ENCODE assay signal across 9 mouse cellular contexts in genomic region chrX:7421016-7421415, GRCm38 (mm10). TPM values are rescaled to one million over a fixed set of nuclear protein-coding genes. Genes with fewer than 3 reads are reported as not detected.
DNase-seq lines count a peak whose midpoint lies in the region; ATAC-seq lines count a peak whose summit lies in the region.
"Had no signal": no experiment of that assay in that cellular context is flagged by ENCODE, and none has a peak within 500 bp of the region (broad histone marks: within the 10 kb centered on the region; RNA-seq: fewer than 3 reads in every experiment).

No protein-coding gene starts in this region.

- H3K36me3 ChIP-seq in hindbrain, embryonic 12.5 days: no peaks in the 10 kb centered on the region

- no peak overlapping the region for H3K9ac ChIP-seq in hindbrain, embryonic 12.5 days

- peak; percentile 41; the same call in 1 of the 2 replicates for ATAC-seq in hindbrain, embryonic 12.5 days (ENCODE audit: low FRiP score)

- H3K4me1 ChIP-seq in hindbrain, embryonic 12.5 days: no peaks in the 10 kb centered on the region

- 29% methylated on average over 3 of the region's 3 CpGs for WGBS in hindbrain, embryonic 12.5 days

- H3K4me2 ChIP-seq in hindbrain, embryonic 12.5 days (replicated peaks): 0 out of 2 replicates have a peak overlapping the region, but pooled peaks have one; percentile 8

- H3K4me3 ChIP-seq in hindbrain, embryonic 12.5 days: no peak overlapping the region

- DNase-seq in MN1 (ENCODE audit: low spot score): peak; percentile 88
- peak; percentile 42 for DNase-seq in cerebellum, adult 11-12 months
- DNase-seq in frontal cortex, adult 2 months (ENCODE audit: extremely low spot score in 1 of 2, low spot score in 1 of 2): peak; percentile 75 to 90
- DNase-seq in layer of hippocampus, adult 9-10 months (ENCODE audit: low spot score): peak; percentile 65
- peak; percentile 87 for DNase-seq in lung, postnatal 10 days
- peak; percentile 90 for DNase-seq in retina, embryonic 14.5 days (ENCODE audit: low spot score)
- peak; percentile 74 for DNase-seq in thymus, postnatal 14 days

- no peak overlapping the region for H3K27ac ChIP-seq in hindbrain, embryonic 12.5 days
- H3K27ac ChIP-seq: macrophage had no signal

- no peaks in the 10 kb centered on the region for H3K27me3 ChIP-seq in hindbrain, embryonic 12.5 days

- H3K9me3 ChIP-seq in hindbrain, embryonic 12.5 days (replicated peaks): no peaks in the 10 kb centered on the region

RNA-seq across cellular contexts. Expression of gene Usp27x, which starts 45.4 kb away (rescaled TPM):
- polyA plus RNA-seq in frontal cortex, adult 2 months (2012; rRNA removed): 5.3 and 5.9 TPM in 2 replicates
- polyA plus RNA-seq in hindbrain, embryonic 12.5 days (2016; fragmentation: Nextera tagmentation; extraction: Ambion mirVana): 2.0 and 2.6 TPM in 2 replicates
